Mouse (Mus musculus): ENCODE data around the gene Strn.

DNA sequence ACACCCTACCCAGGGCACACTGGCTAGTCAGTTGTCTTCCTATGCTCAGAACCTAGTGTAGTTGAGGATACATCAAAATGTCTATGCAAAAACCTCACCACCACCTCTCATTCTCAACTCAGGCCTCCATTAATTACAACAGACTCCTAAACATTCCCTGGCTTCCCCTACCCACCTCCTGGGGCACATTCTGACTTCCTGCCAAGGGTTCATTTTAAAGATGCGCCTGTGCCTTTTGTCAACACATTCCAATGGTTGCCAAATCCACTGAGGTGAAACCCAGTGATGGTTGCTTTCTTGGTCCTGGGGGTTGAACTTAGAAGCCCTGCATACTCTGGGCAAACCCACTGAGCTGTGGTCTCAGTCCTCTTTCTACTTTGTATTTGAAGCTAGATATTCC is 4.9 kb downstream of the Strn start:
- TF ChIP-seq MAX (IDR thresholded peaks at IDR 0.05; ENCODE audit: low read depth) (no peak), POLR2A (IDR thresholded peaks at IDR 0.05; ENCODE audit: insufficient read length, low read depth) (no peak), SRF (IDR thresholded peaks at IDR 0.05; ENCODE audit: control insufficient read depth, insufficient read length, low read depth) (no peak), E2F4 (IDR thresholded peaks at IDR 0.05; ENCODE audit: insufficient read depth) (no peak), USF1 (IDR thresholded peaks at IDR 0.05; ENCODE audit: low read depth) (no peak), TCF12 (IDR thresholded peaks at IDR 0.05; ENCODE audit: insufficient read depth, poor library complexity, severe bottlenecking) (no peak), TCF3 (IDR thresholded peaks at IDR 0.05; ENCODE audit: insufficient read length, low read depth) (no peak), CEBPB (IDR thresholded peaks at IDR 0.05; ENCODE audit: insufficient read depth, poor library complexity, severe bottlenecking) (no peak)
